Mouse (Mus musculus) kidney, embryonic 14.5 days (tissue): ENCODE measurements around the gene Avp. TPM values are rescaled to one million over a fixed set of nuclear protein-coding genes. Genes with fewer than 3 reads are reported as not detected.
A peak's percentile ranks its signal among the peaks of the same experiment; 100 is the strongest.

Source experiments
- ATAC-seq: fragments of 200-750 bp; cut with Nextera tagmentation; 2 replicates; pipeline ENCODE4 v1.8.0; 2017; ENCODE audit warnings: moderate number of reproducible peaks, mild to moderate bottlenecking, moderate TSS enrichment, moderate library complexity; ENCODE audit not compliant: low FRiP score, low TSS enrichment
- H3K27ac ChIP-seq: fragments of 300-500 bp; sonication (generic); 2 replicates; pipeline ENCODE4 v1.5.1; 2014; ENCODE audit warnings: low read depth, mild to moderate bottlenecking, low read length, moderate library complexity, mixed read lengths
- H3K27me3 ChIP-seq: fragments of 300-500 bp; sonication (generic); 2 replicates; pipeline ENCODE4 v1.6.1; 2014; ENCODE audit warnings: mild to moderate bottlenecking, low read length; ENCODE audit not compliant: control insufficient read depth, insufficient read depth
- H3K36me3 ChIP-seq: fragments of 300-500 bp; sonication (generic); 2 replicates; pipeline ENCODE4 v1.6.1; 2014; ENCODE audit warnings: low read length, mixed read lengths; ENCODE audit not compliant: control insufficient read depth, insufficient read depth
- H3K4me1 ChIP-seq: fragments of 300-500 bp; sonication (generic); 2 replicates; pipeline ENCODE4 v1.6.1; 2014; ENCODE audit warnings: low read length, mixed read lengths; ENCODE audit not compliant: control insufficient read depth, insufficient read depth
- H3K4me2 ChIP-seq: fragments of 300-500 bp; sonication (generic); replicated peaks from 2 replicates; pipeline ENCODE4 v1.6.1; 2014; ENCODE audit warnings: low read depth, mild to moderate bottlenecking, low read length
- H3K4me3 ChIP-seq: fragments of 300-500 bp; sonication (generic); 2 replicates; pipeline ENCODE4 v1.5.1; 2014; ENCODE audit warnings: mild to moderate bottlenecking, low read length
- H3K9ac ChIP-seq: fragments of 300-500 bp; sonication (generic); 2 replicates; pipeline ENCODE4 v1.6.1; 2014; ENCODE audit warnings: low read depth, mild to moderate bottlenecking, low read length, moderate library complexity
- H3K9me3 ChIP-seq: fragments of 300-500 bp; sonication (generic); 2 replicates; pipeline ENCODE4 v1.6.1; 2016; ENCODE audit warnings: low read length; ENCODE audit not compliant: control insufficient read depth
- WGBS: fragments of 180-500 bp; shearing (Covaris S2); extraction: QIAGEN DNeasy Blood & Tissue Kit; methylation state at CpG from one replicate; pipeline ENCODE4 v1.1.7; 2014; 5-methylcytosine and 5-hydroxymethylcytosine counted together
- polyA plus RNA-seq: library from polyadenylated mRNA; unstranded; fragments of >200 nt; fragmentation: Nextera tagmentation; extraction: Ambion mirVana; gene quantifications from 2 replicates; pipeline ENCODE4 v1.2.1, GENCODE M21; 2014

Gene Avp
- polyA plus RNA-seq, 1 experiment from 2014 or later = not detected

DNA sequence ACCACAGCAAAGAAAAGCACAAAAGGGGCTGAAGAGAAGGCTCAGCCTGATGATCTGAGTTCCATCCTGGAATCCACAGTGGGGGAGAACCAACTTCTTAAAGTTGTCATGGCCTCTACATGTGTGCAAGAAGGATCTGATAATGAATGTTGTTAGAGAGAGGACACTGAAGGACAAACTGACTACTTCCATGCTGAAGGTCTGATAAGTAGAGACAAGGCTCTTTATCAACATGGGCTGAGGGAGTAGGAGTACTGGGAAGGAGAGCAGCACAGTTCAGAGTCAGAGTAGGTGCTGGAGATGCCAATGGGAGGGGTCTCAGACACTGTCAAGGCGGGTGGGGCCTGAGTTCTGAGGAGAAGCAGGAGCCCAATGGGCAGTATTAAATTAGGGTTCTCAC lies 13.2 kb upstream of the Avp start:
- Histone ChIP-seq H3K9me3 (no peaks in the 10 kb centered on the region), H3K36me3 (peaks cover 59% of the 10 kb centered on the region), H3K4me3 (no peak overlapping the region), H3K4me1 (no peaks in the 10 kb centered on the region), H3K27ac (no peak overlapping the region), H3K27me3 (no peaks in the 10 kb centered on the region), H3K9ac (no peak overlapping the region), H3K4me2 (no peak overlapping the region)
- ATAC-seq = no peak
- 86% methylated on average over 1 of the region's 1 CpGs for WGBS

DNA sequence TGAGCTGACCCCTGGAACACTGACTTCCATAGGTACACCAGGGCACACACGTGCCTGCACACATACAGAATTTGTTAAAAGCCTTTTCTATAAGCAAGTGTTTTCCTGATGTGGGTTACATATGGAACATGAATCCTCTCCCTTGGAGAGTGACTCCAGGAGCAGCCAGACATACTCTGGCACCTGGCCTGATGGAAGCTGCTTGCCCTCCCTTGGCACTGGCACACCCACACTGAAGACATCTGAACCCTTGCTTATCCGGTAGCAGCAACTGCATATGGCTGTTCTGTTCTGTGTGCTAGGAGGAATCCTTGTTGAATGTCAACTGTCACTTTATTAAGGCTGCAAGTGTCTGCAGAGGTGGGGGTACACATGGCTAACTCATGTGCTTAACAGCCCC lies 8.7 kb upstream of the Avp start:
- no peaks in the 10 kb centered on the region for H3K9me3 ChIP-seq
- no peaks in the 10 kb centered on the region for H3K27me3 ChIP-seq
- H3K36me3 ChIP-seq = peaks cover 30% of the 10 kb centered on the region
- H3K4me1 ChIP-seq = no peaks in the 10 kb centered on the region
- 90% methylated on average over 2 of the region's 2 CpGs for WGBS
- H3K9ac ChIP-seq = no peak overlapping the region
- H3K27ac ChIP-seq = no peak overlapping the region
- no peak for ATAC-seq
- H3K4me2 ChIP-seq = no peak overlapping the region
- no peak overlapping the region for H3K4me3 ChIP-seq

DNA sequence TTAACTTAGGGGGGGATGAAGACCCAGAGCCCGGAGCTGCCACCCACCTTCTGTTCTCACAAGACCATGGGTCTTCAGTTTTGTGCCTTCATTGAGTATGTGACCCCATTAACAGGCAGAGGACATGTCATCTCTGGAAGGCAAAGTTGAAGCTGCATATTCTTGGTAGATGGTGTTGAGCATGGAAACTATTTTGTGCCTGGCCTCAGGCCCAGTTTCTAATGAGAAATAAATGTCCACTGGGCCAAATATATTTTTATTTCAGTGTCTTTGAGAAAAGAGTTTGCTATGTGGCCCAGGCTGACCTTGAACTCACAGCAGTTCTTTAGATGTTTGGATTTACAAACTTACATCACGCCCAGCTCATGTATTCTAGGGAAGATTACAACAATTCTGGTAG lies 7.4 kb upstream of the Avp start:
- Histone ChIP-seq H3K4me2 (no peak overlapping the region), H3K9ac (no peak overlapping the region), H3K4me3 (no peak overlapping the region), H3K27me3 (no peaks in the 10 kb centered on the region), H3K4me1 (no peaks in the 10 kb centered on the region), H3K36me3 (peaks cover 20% of the 10 kb centered on the region), H3K27ac (no peak overlapping the region), H3K9me3 (no peaks in the 10 kb centered on the region)
- WGBS = 91% methylated on average over 2 of the region's 2 CpGs
- ATAC-seq = no peak

DNA sequence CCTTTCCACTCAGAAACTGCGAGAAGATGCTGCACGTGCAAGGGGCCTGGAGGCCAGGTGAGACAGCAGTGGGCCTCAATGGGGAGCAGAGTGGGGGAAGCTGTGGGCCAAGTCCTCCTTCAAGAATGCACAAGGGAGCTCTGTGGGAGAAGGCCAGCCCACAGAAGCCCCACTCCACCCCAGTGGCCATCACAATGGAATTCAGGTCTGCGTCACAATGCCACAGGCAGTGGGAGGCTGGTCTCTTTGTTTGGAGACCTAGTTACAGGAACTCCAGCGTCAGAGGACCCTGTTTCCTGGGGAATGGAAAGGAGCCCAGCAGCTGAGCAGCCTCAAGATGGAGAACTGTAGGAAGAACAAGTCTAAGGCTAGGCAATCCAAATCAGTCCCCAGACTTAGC lies 6.8 kb upstream of the Avp start:
- H3K36me3 ChIP-seq = peaks cover 17% of the 10 kb centered on the region
- 70% methylated on average over 4 of the region's 4 CpGs for WGBS
- H3K27me3 ChIP-seq = no peaks in the 10 kb centered on the region
- H3K4me2 ChIP-seq = no peak overlapping the region
- H3K4me1 ChIP-seq = no peaks in the 10 kb centered on the region
- no peak overlapping the region for H3K9ac ChIP-seq
- H3K9me3 ChIP-seq = no peaks in the 10 kb centered on the region
- H3K27ac ChIP-seq = no peak overlapping the region
- no peak overlapping the region for H3K4me3 ChIP-seq
- no peak for ATAC-seq

DNA sequence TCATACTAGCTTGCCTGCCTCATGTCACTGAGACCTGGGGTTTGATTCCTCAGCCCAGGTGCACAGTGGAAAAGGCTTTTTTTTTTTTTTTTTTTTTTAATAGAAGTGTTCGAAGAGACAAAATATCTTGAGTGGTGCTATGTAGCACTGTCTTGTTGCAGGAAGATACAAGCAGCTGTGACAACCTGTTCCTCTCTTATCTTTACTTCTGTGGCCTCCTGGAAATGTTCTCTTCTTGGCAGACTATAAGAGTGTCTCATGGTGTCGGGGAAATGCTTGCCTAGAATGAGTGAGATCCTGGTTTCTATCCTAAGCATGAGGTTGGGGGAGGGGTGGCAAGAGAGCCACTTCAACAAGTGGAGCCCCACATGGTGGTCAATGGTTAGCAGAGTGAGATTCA lies 6.0 kb upstream of the Avp start:
- WGBS = 91% methylated on average over 2 of the region's 2 CpGs
- Histone ChIP-seq H3K27me3 (no peaks in the 10 kb centered on the region), H3K36me3 (peaks cover 17% of the 10 kb centered on the region), H3K4me3 (no peak overlapping the region), H3K4me1 (no peaks in the 10 kb centered on the region), H3K9me3 (no peaks in the 10 kb centered on the region), H3K27ac (no peak overlapping the region), H3K4me2 (no peak overlapping the region), H3K9ac (no peak overlapping the region)
- no peak for ATAC-seq

DNA sequence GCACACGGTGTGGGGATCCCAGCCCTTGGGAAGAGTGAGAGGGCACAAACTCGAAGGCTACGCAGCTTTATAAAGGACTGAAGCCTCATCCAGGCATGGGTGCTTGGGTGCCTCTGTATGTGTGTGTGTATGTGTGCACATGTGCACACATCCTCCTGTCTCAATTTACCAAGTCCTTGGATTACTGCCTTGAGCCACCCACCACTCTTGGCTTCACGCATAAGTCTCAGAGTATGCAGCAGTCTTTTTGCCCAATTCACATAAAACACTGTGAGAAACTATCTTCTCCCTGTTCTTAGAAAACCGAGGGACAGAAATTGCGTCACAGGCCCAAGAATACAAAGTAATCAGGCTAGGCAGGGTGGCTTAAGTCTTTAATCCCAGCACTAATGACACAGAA lies 3.7 kb upstream of the Avp start:
- no peak overlapping the region for H3K4me3 ChIP-seq
- no peak overlapping the region for H3K27ac ChIP-seq
- peaks cover 10% of the 10 kb centered on the region; the same call in 1 of the 2 replicates for H3K36me3 ChIP-seq
- H3K9me3 ChIP-seq = no peaks in the 10 kb centered on the region
- 87% methylated on average over 6 of the region's 6 CpGs for WGBS
- no peak overlapping the region for H3K4me2 ChIP-seq
- peaks cover 20% of the 10 kb centered on the region for H3K27me3 ChIP-seq
- H3K9ac ChIP-seq = no peak overlapping the region
- ATAC-seq = no peak
- H3K4me1 ChIP-seq = 0 out of 2 replicates have a peak, but pooled peaks cover under 1% of the 10 kb centered on the region

DNA sequence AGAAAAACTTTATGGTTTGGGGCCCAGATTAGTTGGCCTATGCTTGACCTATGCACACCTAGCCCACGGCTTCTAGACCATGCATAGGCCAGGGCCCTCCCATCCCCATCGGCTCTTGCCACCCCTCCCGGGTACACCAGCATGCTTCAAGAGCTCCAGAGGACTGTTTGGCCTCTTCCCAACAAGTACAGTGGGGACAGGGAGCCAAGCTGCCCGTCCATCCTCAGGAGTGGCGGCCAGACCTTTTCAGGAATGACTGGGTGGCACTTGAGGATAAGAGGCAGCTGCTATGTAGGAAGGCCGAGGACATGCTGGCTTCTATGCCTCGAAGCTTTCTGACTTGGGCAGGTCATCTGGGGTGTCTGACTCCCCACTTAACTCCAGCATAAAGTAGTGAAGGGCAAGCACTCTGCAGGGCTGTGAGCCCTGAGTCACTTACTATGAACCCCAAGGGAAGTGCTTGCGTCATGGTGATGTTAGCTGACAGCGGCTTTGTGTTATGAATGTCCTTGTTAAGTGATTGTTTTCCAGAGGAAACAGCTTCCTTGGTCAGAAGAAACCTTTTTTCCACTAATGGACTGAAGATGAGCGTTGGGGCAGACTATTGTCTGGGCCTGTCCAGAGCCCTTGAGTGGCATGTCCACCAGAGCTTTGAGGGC lies 1.7 kb upstream of the Avp start:
- Histone ChIP-seq H3K27me3 (peaks cover 40% of the 10 kb centered on the region), H3K9me3 (no peaks in the 10 kb centered on the region), H3K36me3 (no peaks in the 10 kb centered on the region), H3K9ac (no peak overlapping the region), H3K27ac (no peak overlapping the region), H3K4me1 (peaks cover 9% of the 10 kb centered on the region; the same call in 1 of the 2 replicates), H3K4me2 (no peak overlapping the region), H3K4me3 (no peak overlapping the region)
- WGBS = 77% methylated on average over 10 of the region's 10 CpGs
- ATAC-seq = no peak

DNA sequence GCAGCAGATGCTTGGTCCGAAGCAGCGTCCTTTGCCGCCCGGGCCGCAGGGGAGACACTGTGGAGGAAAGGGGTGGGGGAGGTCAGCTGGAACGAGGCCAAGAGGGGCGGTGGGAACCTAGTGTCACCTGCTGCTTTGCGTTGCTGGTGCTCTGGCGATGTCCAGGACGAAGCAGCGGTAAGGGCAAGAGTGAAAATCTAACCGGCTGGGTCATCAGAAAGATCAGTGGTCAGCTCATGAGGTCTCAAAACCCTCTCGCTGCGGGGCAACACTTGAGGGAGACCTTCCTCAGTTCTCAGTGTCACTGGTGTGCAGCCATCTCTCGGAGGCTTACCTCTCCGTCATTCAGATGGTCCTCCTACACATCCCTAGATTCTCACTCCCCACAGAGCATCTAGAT lies 1.2 kb downstream of the Avp start:
- no peaks in the 10 kb centered on the region for H3K36me3 ChIP-seq
- WGBS = 3% methylated on average over 16 of the region's 16 CpGs
- peaks cover 12% of the 10 kb centered on the region; the same call in 1 of the 2 replicates for H3K4me1 ChIP-seq
- H3K27me3 ChIP-seq = peaks cover 65% of the 10 kb centered on the region
- H3K9me3 ChIP-seq = no peaks in the 10 kb centered on the region; the same call in 1 of the 2 replicates
- peak overlapping the region; percentile 49 for H3K4me2 ChIP-seq
- H3K4me3 ChIP-seq = peak overlapping the region; percentile 35
- no peak overlapping the region for H3K27ac ChIP-seq
- no peak for ATAC-seq
- H3K9ac ChIP-seq = no peak overlapping the region

DNA sequence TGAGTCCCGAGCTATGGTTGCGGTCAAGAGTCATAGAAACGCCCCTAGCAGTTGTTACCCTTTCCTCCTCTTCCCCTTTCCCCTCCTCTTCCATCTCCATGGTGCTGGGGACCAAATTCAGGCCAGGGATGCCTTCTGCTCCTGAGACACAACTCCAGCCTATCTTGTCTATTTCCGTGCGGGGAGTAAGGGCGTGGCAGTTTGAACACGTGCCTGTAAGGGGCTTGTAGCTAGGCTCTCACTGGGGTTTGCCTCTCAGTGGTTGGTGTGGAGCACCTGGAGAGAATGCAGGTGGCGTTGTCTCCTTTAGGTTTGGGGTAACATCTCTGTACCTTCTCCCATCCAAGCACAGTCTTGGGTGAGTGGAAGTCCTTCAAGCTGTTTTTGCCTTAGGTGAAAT lies 2.6 kb downstream of the Avp start:
- no peak overlapping the region for H3K4me3 ChIP-seq
- no peak for ATAC-seq
- H3K36me3 ChIP-seq = no peaks in the 10 kb centered on the region

More for the DNA sequence above, 2.6 kb downstream of the Avp start:
- peaks cover 12% of the 10 kb centered on the region; the same call in 1 of the 2 replicates for H3K4me1 ChIP-seq
- WGBS = 7% methylated on average over 8 of the region's 8 CpGs
- no peak overlapping the region for H3K4me2 ChIP-seq
- peaks cover 75% of the 10 kb centered on the region for H3K27me3 ChIP-seq
- H3K9me3 ChIP-seq = no peaks in the 10 kb centered on the region; the same call in 1 of the 2 replicates
- H3K9ac ChIP-seq = no peak overlapping the region
- H3K27ac ChIP-seq = no peak overlapping the region
